Mouse (Mus musculus) small intestine, adult 2 months (tissue): ENCODE measurements around the gene Psme1.

Experiments used
- CTCF ChIP-seq: fragments of 200-500 bp; IDR thresholded peaks from 2 replicates; pipeline ENCODE4 v1.5.1; 2012; ENCODE audit warnings: low read depth, mild to moderate bottlenecking, control low read depth, inconsistent platforms, low read length, moderate library complexity, mixed read lengths; ENCODE audit not compliant: insufficient replicate concordance, insufficient read length; ENCODE audit errors: extremely low read depth
- POLR2A ChIP-seq: fragments of 200-500 bp; IDR thresholded peaks from 2 replicates; pipeline ENCODE4 v1.6.1; 2012; ENCODE audit warnings: low read depth, mild to moderate bottlenecking, control low read depth, inconsistent platforms, low read length, moderate library complexity

DNA sequence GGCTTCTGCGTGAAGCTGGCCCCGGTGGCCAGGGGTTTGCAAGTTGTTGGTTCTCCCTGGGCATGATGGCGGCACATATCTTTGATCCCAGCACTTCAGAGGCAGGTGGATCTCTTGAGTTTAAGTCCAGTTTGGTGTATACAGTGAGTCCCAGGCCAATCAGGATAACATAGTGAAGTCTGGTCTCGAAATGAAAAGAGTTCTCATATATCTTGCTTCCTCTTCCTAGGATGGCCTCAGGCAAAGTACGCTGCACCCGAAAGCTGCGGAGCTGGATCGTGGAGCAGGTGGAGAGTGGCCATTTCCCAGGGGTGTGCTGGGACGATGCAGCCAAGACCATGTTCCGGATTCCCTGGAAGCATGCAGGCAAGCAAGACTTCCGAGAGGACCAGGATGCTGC is 26.9 kb downstream of the Psme1 start:
- TF ChIP-seq CTCF (no peak), POLR2A (no peak)
